In genomic region chr3:108364270-108364995, GRCm38 (mm10) we compare ENCODE assay signal across 11 mouse cellular contexts. TPM values are rescaled to one million over a fixed set of nuclear protein-coding genes. Genes with fewer than 3 reads are reported as not detected.
A peak's percentile ranks its signal among the peaks of the same experiment; 100 is the strongest.
DNase-seq lines count a peak whose midpoint lies in the region; ATAC-seq and TF ChIP-seq lines count a peak whose summit lies in the region.
"Had no signal": no experiment of that assay in that cellular context is flagged by ENCODE, and none has a peak within 500 bp of the region (broad histone marks: within the 10 kb centered on the region; RNA-seq: fewer than 3 reads in every experiment).

Mybphl (plus strand) TSS chr3:108364911.

- TF ChIP-seq CTCF in heart, adult 2 months (IDR thresholded peaks at IDR 0.05): no peak

- H3K9ac ChIP-seq in heart, adult 2 months (ENCODE audit: low read depth, low read length): no peak within 1 kb of the TSS
- H3K9ac ChIP-seq in midbrain, embryonic 13.5 days (replicated peaks): no peak within 1 kb of the TSS
- H3K9ac ChIP-seq in midbrain, embryonic 11.5 days (ENCODE audit: low read length): no peak within 1 kb of the TSS
- H3K9ac ChIP-seq in midbrain, embryonic 16.5 days (ENCODE audit: low read depth, low read length): no peak within 1 kb of the TSS
- H3K9ac ChIP-seq: hindbrain, embryonic 15.5 days had no signal

- H3K27ac ChIP-seq in heart, adult 2 months: peak within 1 kb of the TSS; percentile 20; the same call in 1 of the 2 replicates
- 0 out of 2 replicates have a peak within 1 kb of the TSS, but pooled peaks have one; percentile 35 for H3K27ac ChIP-seq in midbrain, embryonic 13.5 days
- no peak within 1 kb of the TSS for H3K27ac ChIP-seq in midbrain, embryonic 11.5 days (ENCODE audit: low read depth, low read length)
- no peak within 1 kb of the TSS for H3K27ac ChIP-seq in midbrain, embryonic 16.5 days (ENCODE audit: low read length)
- H3K27ac ChIP-seq: hindbrain, embryonic 15.5 days; limb, embryonic 10.5 days had no signal

- H3K79me2 ChIP-seq in heart, adult 2 months (replicated peaks; ENCODE audit: control insufficient read depth, insufficient read depth, low read length): no peaks in the 10 kb centered on the region

- H3K4me3 ChIP-seq in heart, adult 2 months: no peak within 1 kb of the TSS
- H3K4me3 ChIP-seq in midbrain, embryonic 13.5 days (replicated peaks): no peak within 1 kb of the TSS
- no peak within 1 kb of the TSS for H3K4me3 ChIP-seq in midbrain, embryonic 11.5 days (ENCODE audit: low read depth, low read length)
- H3K4me3 ChIP-seq in midbrain, embryonic 16.5 days (ENCODE audit: low read depth, low read length): no peak within 1 kb of the TSS
- H3K4me3 ChIP-seq: hindbrain, embryonic 15.5 days; limb, embryonic 10.5 days had no signal

- H3K4me1 ChIP-seq in heart, adult 2 months (ENCODE audit: control insufficient read depth, insufficient read depth, low read length): no peaks in the 10 kb centered on the region
- H3K4me1 ChIP-seq in midbrain, embryonic 13.5 days (replicated peaks): peaks cover 27% of the 10 kb centered on the region
- H3K4me1 ChIP-seq in midbrain, embryonic 11.5 days (ENCODE audit: control insufficient read depth, insufficient read depth, low read length): peaks cover 17% of the 10 kb centered on the region
- H3K4me1 ChIP-seq in midbrain, embryonic 16.5 days (ENCODE audit: control insufficient read depth, insufficient read depth, low read length): peaks cover 4% of the 10 kb centered on the region; the same call in 1 of the 2 replicates

- 0 out of 2 replicates have a peak, but pooled peaks have one; percentile 17 for TF ChIP-seq EP300 in heart, adult 2 months (IDR thresholded peaks at IDR 0.05; ENCODE audit: insufficient read depth, low read depth, low read length)

- no peaks in the 10 kb centered on the region for H3K36me3 ChIP-seq in heart, adult 2 months (ENCODE audit: control insufficient read depth, insufficient read depth, low read length)
- 0 out of 2 replicates have a peak, but pooled peaks cover under 1% of the 10 kb centered on the region for H3K36me3 ChIP-seq in midbrain, embryonic 13.5 days
- H3K36me3 ChIP-seq in midbrain, embryonic 11.5 days (ENCODE audit: control insufficient read depth, insufficient read depth, low read length): no peaks in the 10 kb centered on the region
- H3K36me3 ChIP-seq in midbrain, embryonic 16.5 days (ENCODE audit: control insufficient read depth, insufficient read depth, low read length): no peaks in the 10 kb centered on the region
- H3K36me3 ChIP-seq: hindbrain, embryonic 15.5 days; limb, embryonic 10.5 days had no signal

- H3K4me2 ChIP-seq in midbrain, embryonic 13.5 days (replicated peaks): no peak within 1 kb of the TSS
- no peak within 1 kb of the TSS for H3K4me2 ChIP-seq in midbrain, embryonic 11.5 days
- H3K4me2 ChIP-seq in midbrain, embryonic 16.5 days (ENCODE audit: low read length): no peak within 1 kb of the TSS
- H3K4me2 ChIP-seq: hindbrain, embryonic 15.5 days had no signal

- DNase-seq in heart, adult 2 months: no peak
- no peak for DNase-seq in heart, adult 11 months
- DNase-seq in midbrain, embryonic 11.5 days (ENCODE audit: low spot score, missing footprints): no peak
- peak in 1 of 2 experiments; percentile 13 for DNase-seq in heart, postnatal 14 days
- no peak for DNase-seq in neural tube, embryonic 10.5 days (ENCODE audit: extremely low spot score, low spot score)
- DNase-seq in adrenal gland, postnatal 36 days: no peak
- DNase-seq: cerebellum, postnatal 36 days had no signal

- intact Hi-C loops in heart, adult 2 months (cut with DNase I): no loop called here
- intact Hi-C loops in heart, postnatal 14 days (cut with DNase I): no loop called here

- H3K27me3 ChIP-seq in heart, adult 2 months (ENCODE audit: control insufficient read depth, insufficient read depth, low read length): no peaks in the 10 kb centered on the region
- H3K27me3 ChIP-seq in midbrain, embryonic 13.5 days: no peaks in the 10 kb centered on the region
- no peaks in the 10 kb centered on the region for H3K27me3 ChIP-seq in midbrain, embryonic 11.5 days (ENCODE audit: control insufficient read depth, insufficient read depth, low read length)
- no peaks in the 10 kb centered on the region for H3K27me3 ChIP-seq in midbrain, embryonic 16.5 days (ENCODE audit: control insufficient read depth, insufficient read depth, low read depth, low read length)
- H3K27me3 ChIP-seq: hindbrain, embryonic 15.5 days had no signal

- no peaks in the 10 kb centered on the region for H3K9me3 ChIP-seq in midbrain, embryonic 13.5 days
- H3K9me3 ChIP-seq in midbrain, embryonic 11.5 days (ENCODE audit: control insufficient read depth, low read length): no peaks in the 10 kb centered on the region
- H3K9me3 ChIP-seq in midbrain, embryonic 16.5 days (replicated peaks; ENCODE audit: control insufficient read depth, low read length, poor library complexity, severe bottlenecking): no peaks in the 10 kb centered on the region
- H3K9me3 ChIP-seq: hindbrain, embryonic 15.5 days; limb, embryonic 10.5 days had no signal

- peak; percentile 3; the same call in 1 of the 2 replicates for ATAC-seq in midbrain, embryonic 13.5 days
- ATAC-seq in midbrain, embryonic 11.5 days (ENCODE audit: low FRiP score): no peak
- ATAC-seq in midbrain, embryonic 16.5 days: peak; percentile 34; the same call in 1 of the 2 replicates

- no peak for TF ChIP-seq POLR2A in heart, adult 2 months (IDR thresholded peaks at IDR 0.05; ENCODE audit: insufficient read depth, low read depth, low read length)

- 53% methylated on average over 9 of the region's 9 CpGs for WGBS in heart, adult 2 months
- WGBS in midbrain, embryonic 13.5 days: 77% methylated on average over 9 of the region's 9 CpGs
- WGBS in midbrain, embryonic 11.5 days: 76% methylated on average over 9 of the region's 9 CpGs
- WGBS in midbrain, embryonic 16.5 days: 74% methylated on average over 9 of the region's 9 CpGs

RNA-seq across cellular contexts. Expression of gene Mybphl, which starts in this region (rescaled TPM):
- 10 to 100 TPM; 35.8 to 51.2 TPM for total RNA-seq in heart, adult 2 months (2021)
- polyA plus RNA-seq in heart, adult 2 months (2012; rRNA removed): 268 and 304 TPM in 2 replicates
- not detected in 2 replicates for polyA plus RNA-seq in midbrain, embryonic 13.5 days (2015; fragmentation: Nextera tagmentation; extraction: Ambion mirVana)
- polyA plus RNA-seq in midbrain, embryonic 11.5 days (2014; fragmentation: Nextera tagmentation; extraction: Ambion mirVana): 0.12 TPM in 1 of 2 replicates, not detected in the other
- 10 to 100 TPM; 18.9 to 53.7 TPM for total RNA-seq in heart, postnatal 14 days (2021)
- not detected in 2 replicates for polyA plus RNA-seq in midbrain, embryonic 16.5 days (2015; fragmentation: Nextera tagmentation; extraction: Ambion mirVana)
- not detected for total RNA-seq in adrenal gland, postnatal 36 days (2021)

Comparison
In these comparisons a context has a peak if more than half of its experiments do, and no peak if none do; other contexts are left out.
1. RNA of gene Mybphl (total RNA-seq): 18.9 to 53.7 TPM in heart, postnatal 14 days and 35.8 to 51.2 TPM in heart, adult 2 months; not detected in adrenal gland, postnatal 36 days; every median in the first group is over 10 times any median in the second.
2. RNA of gene Mybphl (polyA plus RNA-seq): 268 to 304 TPM in heart, adult 2 months; not detected in midbrain, embryonic 16.5 days, not detected in midbrain, embryonic 13.5 days and 0.12 TPM in midbrain, embryonic 11.5 days; every median in the first group is over 100 times any median in the second.
3. Peak in ATAC-seq and H3K27ac ChIP-seq in midbrain, embryonic 13.5 days; RNA of the gene not detected or under 1 TPM.
4. Peak in ATAC-seq in midbrain, embryonic 16.5 days; RNA of the gene not detected or under 1 TPM.